Mouse (Mus musculus) midbrain, embryonic 12.5 days (tissue): Measurements from ENCODE around the gene R3hcc1l. TPM values are rescaled to one million over a fixed set of nuclear protein-coding genes. Genes with fewer than 3 reads are reported as not detected.

Source experiments
- ATAC-seq: fragments of 200-750 bp; cut with Nextera tagmentation; 2 replicates; pipeline ENCODE4 v1.8.0; 2017; ENCODE audit warnings: low read depth, moderate TSS enrichment, moderate library complexity; ENCODE audit not compliant: low FRiP score
- H3K27ac ChIP-seq: fragments of 300-500 bp; sonication (generic); replicated peaks from 2 replicates; pipeline ENCODE4 v1.5.1; 2016; ENCODE audit warnings: mild to moderate bottlenecking
- H3K27me3 ChIP-seq: fragments of 300-500 bp; sonication (generic); 2 replicates; pipeline ENCODE4 v1.6.1; 2016; ENCODE audit warnings: mild to moderate bottlenecking
- H3K36me3 ChIP-seq: fragments of 300-500 bp; sonication (generic); 2 replicates; pipeline ENCODE4 v1.6.1; 2016
- H3K4me1 ChIP-seq: fragments of 300-500 bp; sonication (generic); 2 replicates; pipeline ENCODE4 v1.6.1; 2016
- H3K4me2 ChIP-seq: fragments of 300-500 bp; sonication (generic); replicated peaks from 2 replicates; pipeline ENCODE4 v1.6.1; 2016; ENCODE audit warnings: mild to moderate bottlenecking, moderate library complexity
- H3K4me3 ChIP-seq: fragments of 300-500 bp; sonication (generic); 2 replicates; pipeline ENCODE4 v1.5.1; 2016; ENCODE audit warnings: mild to moderate bottlenecking
- H3K9ac ChIP-seq: fragments of 300-500 bp; sonication (generic); replicated peaks from 2 replicates; pipeline ENCODE4 v1.6.1; 2016; ENCODE audit warnings: mild to moderate bottlenecking, moderate library complexity
- H3K9me3 ChIP-seq: fragments of 300-500 bp; sonication (generic); 2 replicates; pipeline ENCODE4 v1.6.1; 2016; ENCODE audit warnings: mild to moderate bottlenecking
- WGBS: fragments of 180-500 bp; shearing (Covaris S2); methylation state at CpG from one replicate; pipeline ENCODE4 v1.1.7; 2016; 5-methylcytosine and 5-hydroxymethylcytosine counted together
- polyA plus RNA-seq: library from polyadenylated mRNA; unstranded; fragments of >200 nt; fragmentation: Nextera tagmentation; extraction: Ambion mirVana; gene quantifications from 2 replicates; pipeline ENCODE4 v1.2.1, GENCODE M21; 2016

The R3hcc1l gene
- polyA plus RNA-seq, 1 experiment from 2014 or later, result 22.5 TPM

DNA sequence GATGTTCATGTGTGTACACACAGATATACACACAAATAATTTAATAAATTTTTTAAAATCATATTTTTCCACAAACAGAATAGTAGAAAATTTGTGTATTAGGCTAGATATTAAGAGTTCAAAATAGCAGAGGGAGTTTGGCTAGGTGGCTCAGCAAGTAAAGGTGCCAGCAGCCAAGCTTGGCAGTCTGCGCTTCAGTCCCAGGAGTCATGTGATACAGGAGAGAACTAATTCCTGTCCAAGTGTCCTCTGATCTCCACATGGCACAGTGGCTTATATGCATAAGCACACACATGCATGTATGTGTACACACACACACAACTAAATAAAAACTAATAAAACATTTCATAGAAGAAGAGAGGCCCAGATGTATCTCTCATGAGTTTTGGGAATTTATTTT lies 43.4 kb downstream of the R3hcc1l start:
- no peaks in the 10 kb centered on the region for H3K4me1 ChIP-seq
- no peaks in the 10 kb centered on the region for H3K9me3 ChIP-seq

DNA sequence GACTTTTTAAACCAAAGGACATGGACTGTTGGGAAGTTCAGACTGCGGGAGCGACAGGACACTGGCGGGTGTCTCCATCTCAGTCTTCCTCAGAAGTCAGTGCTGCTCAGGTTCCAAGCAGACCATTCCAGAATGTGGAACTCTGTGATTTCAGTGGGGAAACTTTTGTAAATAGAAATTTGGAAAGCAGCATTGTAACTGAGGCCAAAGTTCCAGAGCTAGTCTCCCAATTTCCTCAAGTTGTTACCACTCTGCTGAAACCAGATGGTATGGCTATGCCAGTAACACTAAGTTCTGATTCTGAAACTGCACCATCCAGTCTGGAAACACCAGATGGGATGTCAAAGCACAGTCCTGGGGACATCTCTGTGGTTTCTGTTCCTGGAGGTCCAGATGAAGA lies 44.4 kb downstream of the R3hcc1l start:
- Histone ChIP-seq H3K27me3 (no peaks in the 10 kb centered on the region), H3K4me3 (no peak overlapping the region), H3K9ac (no peak overlapping the region), H3K27ac (no peak overlapping the region), H3K4me2 (no peak overlapping the region), H3K4me1 (no peaks in the 10 kb centered on the region), H3K36me3 (peaks cover 8% of the 10 kb centered on the region; the same call in 1 of the 2 replicates), H3K9me3 (no peaks in the 10 kb centered on the region)
- WGBS, result 87% methylated on average over 3 of the region's 3 CpGs
- no peak for ATAC-seq

More for the DNA sequence above, 43.4 kb downstream of the R3hcc1l start:
- WGBS, result 93% methylated on average over 1 of the region's 1 CpGs
- ATAC-seq, result no peak
- H3K4me3 ChIP-seq, result no peak overlapping the region
- H3K27me3 ChIP-seq, result no peaks in the 10 kb centered on the region
- no peak overlapping the region for H3K4me2 ChIP-seq
- no peak overlapping the region for H3K9ac ChIP-seq
- peaks cover 8% of the 10 kb centered on the region; the same call in 1 of the 2 replicates for H3K36me3 ChIP-seq
- H3K27ac ChIP-seq, result no peak overlapping the region

DNA sequence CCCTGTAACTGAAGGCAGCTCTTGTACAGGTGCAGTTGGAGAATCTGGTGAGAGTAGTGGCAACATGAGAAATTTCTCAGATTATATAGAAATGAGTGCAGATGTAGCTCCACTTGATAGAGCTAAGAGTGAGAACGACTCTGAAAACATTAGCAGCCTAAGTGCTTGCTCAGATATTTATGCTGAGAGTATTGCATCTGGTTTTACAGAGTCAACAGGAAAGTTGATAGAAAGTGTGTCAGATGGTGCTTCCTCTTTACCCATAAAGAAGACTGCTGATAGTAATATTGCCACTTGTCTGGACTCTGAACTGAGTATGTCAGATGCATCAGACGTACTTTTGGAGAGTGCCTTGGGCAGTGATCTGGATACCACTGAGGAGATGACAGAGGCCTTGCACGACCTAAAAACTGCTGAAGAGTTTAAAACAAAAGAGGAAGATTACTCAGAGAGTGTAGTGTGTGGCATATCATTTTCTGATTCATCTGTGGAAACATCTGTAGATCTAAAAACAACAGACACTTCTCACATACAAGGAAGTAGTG lies 45.2 kb downstream of the R3hcc1l start:
- Histone ChIP-seq H3K4me3 (no peak overlapping the region), H3K4me2 (no peak overlapping the region), H3K27me3 (no peaks in the 10 kb centered on the region), H3K27ac (no peak overlapping the region), H3K4me1 (no peaks in the 10 kb centered on the region), H3K36me3 (peaks cover 8% of the 10 kb centered on the region; the same call in 1 of the 2 replicates), H3K9ac (no peak overlapping the region), H3K9me3 (no peaks in the 10 kb centered on the region)
- ATAC-seq, result no peak
- WGBS, result 86% methylated on average over 3 of the region's 3 CpGs

DNA sequence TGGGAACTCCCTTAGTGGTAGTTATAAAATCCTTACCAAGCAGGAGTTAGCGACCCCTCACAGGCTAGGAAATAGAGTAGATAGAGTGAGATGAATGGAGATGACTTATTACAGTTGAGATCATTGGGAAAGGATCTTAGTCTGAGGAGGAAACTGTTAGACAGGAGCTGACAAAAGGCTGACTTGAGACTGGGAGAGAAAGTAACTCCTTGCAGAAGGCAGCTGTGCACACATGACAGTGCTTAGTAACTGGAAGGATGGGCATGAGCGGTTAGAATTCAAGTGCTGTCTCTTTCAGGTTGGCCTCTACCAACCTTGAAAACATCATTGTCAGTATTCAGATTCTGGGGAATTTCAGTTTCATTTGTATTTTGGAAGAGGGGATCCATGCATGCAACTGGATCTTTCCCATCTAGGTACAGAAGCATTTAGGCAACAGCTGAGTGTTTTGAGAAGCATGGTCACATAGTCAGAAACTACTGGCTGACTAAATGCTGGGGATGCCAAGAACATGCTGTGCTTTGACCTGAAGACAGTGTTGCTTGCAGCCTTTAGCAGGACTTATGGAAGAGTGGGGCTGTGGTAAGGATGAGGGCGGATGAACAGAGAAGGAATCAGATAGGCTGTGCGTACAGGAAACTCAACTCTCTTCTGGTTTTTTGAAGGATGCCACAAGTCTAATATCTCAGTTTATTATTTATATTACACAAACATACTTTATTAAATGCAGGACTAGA lies 47.9 kb downstream of the R3hcc1l start:
- WGBS, result 95% methylated on average over 4 of the region's 4 CpGs
- Histone ChIP-seq H3K9me3 (no peaks in the 10 kb centered on the region), H3K4me1 (peaks cover 13% of the 10 kb centered on the region; the same call in 1 of the 2 replicates), H3K9ac (no peak overlapping the region), H3K36me3 (peaks cover 8% of the 10 kb centered on the region; the same call in 1 of the 2 replicates), H3K27ac (no peak overlapping the region), H3K27me3 (no peaks in the 10 kb centered on the region), H3K4me3 (no peak overlapping the region), H3K4me2 (no peak overlapping the region)
- ATAC-seq, result no peak

DNA sequence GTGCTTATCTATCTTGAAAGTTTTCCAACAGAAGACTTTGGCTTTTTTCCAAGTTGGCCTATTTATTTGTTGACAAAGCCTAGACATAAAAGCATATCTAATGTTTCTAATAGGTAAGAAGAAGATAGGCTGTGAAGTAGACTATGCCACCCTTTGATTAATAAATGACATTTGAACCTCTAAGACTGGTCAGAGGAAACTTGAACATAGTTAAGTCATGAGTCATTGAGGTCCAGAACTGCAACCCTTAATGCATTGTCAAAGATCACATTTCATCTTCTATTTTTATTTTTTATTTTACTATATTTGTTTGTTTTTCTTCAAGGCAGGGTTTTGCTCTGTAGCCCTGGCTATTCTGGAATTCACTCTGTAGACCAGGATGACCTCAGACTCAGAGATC lies 48.5 kb downstream of the R3hcc1l start:
- Histone ChIP-seq H3K27ac (no peak overlapping the region), H3K36me3 (peaks cover 8% of the 10 kb centered on the region; the same call in 1 of the 2 replicates), H3K4me1 (peaks cover 13% of the 10 kb centered on the region; the same call in 1 of the 2 replicates), H3K27me3 (no peaks in the 10 kb centered on the region), H3K9ac (no peak overlapping the region), H3K4me3 (no peak overlapping the region), H3K4me2 (no peak overlapping the region), H3K9me3 (no peaks in the 10 kb centered on the region)
- no peak for ATAC-seq

DNA sequence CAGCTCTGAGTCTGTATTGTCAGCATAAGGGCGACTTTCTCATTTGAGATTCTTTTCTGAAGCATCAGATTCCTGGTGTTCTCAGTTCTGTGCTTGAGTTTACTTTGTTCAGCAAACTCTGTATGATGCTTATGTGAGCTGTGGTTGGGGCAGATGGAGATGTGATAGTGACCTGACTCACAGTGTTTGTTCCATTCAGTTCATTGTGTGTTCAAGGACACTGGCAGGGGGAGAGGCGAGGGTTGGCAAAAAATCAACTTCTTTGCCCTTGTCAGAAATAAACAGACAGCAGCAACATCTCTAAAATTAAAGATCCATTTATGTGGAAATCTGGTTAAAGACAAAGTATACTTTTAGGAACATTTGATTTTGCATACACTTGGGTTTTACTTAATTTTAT lies 50.5 kb downstream of the R3hcc1l start:
- Histone ChIP-seq H3K36me3 (no peaks in the 10 kb centered on the region), H3K9me3 (no peaks in the 10 kb centered on the region), H3K27me3 (no peaks in the 10 kb centered on the region), H3K4me2 (no peak overlapping the region), H3K27ac (no peak overlapping the region), H3K4me1 (peaks cover 15% of the 10 kb centered on the region; the same call in 1 of the 2 replicates), H3K9ac (no peak overlapping the region), H3K4me3 (no peak overlapping the region)
- ATAC-seq, result no peak
- WGBS, result 85% methylated on average over 2 of the region's 2 CpGs

DNA sequence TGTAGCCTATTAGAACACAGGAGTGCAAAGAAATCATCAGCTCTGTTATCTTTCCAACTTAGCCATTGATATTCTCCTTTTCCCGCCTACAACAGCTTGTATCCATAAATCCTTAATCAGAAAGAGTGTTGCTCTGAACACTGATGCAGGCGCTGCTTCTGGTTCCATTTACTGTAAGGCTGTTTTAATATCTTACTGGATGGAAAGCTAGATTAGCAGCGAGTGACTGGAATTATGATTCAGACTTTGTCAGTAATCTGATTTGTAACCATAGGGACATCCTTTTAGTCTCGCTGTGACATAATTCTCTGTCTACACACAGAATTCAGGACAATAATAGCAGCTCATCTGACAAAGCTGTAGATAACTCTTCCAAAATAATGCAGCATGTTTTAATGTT lies 52.7 kb downstream of the R3hcc1l start:
- Histone ChIP-seq H3K9ac (no peak overlapping the region), H3K4me1 (peaks cover 15% of the 10 kb centered on the region; the same call in 1 of the 2 replicates), H3K9me3 (no peaks in the 10 kb centered on the region), H3K4me3 (no peak overlapping the region), H3K27ac (peak overlapping the region; percentile 61), H3K36me3 (no peaks in the 10 kb centered on the region), H3K4me2 (no peak overlapping the region), H3K27me3 (no peaks in the 10 kb centered on the region)
- ATAC-seq, result no peak
- WGBS, result 62% methylated on average over 4 of the region's 4 CpGs

DNA sequence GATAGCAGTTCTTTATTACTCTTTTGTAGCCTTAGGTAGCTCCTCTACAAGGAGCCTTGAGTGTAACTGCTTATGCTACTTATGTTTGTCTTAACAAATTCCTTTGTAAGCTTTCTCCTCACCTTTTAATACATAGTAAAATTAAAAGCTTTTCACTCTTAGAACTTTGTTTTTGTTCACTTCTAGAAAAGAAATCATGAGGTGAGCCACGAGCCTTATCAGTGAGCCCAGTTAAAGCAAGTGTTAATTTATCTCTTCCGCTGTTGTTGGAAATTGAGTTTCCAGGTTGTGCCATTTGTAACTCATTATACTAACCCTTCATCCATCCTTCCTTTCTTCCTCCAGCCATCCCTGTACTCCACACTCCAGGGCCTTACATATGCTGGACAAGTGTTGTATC lies 56.8 kb downstream of the R3hcc1l start:
- H3K36me3 ChIP-seq, result no peaks in the 10 kb centered on the region
- H3K27me3 ChIP-seq, result no peaks in the 10 kb centered on the region
- no peak overlapping the region for H3K4me3 ChIP-seq
- no peaks in the 10 kb centered on the region for H3K9me3 ChIP-seq
- WGBS, result 95% methylated on average over 2 of the region's 2 CpGs
- no peak overlapping the region for H3K4me2 ChIP-seq
- peaks cover 13% of the 10 kb centered on the region; the same call in 1 of the 2 replicates for H3K4me1 ChIP-seq
- no peak overlapping the region for H3K9ac ChIP-seq
- ATAC-seq, result no peak
- H3K27ac ChIP-seq, result no peak overlapping the region

DNA sequence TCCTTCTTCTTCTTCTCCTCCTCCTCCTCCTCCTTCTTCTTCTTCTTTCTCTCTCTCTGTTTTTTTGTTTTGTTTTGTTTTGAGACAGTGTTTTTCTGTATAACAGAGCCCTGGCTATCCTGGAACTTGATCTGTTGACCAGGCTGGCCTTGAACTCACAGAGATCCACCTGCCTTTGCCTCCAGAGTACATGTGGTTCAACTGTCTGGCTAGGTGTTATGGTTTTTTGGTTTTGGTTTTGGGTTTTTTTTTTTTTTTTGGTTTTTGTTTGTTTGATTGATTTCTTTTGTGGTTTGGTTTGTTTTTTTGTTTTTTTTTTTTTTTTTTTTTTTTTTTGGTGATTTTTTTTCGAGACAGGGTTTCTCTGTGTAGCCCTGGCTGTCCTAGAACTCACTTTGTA lies 58.3 kb downstream of the R3hcc1l start:
- WGBS, result 50% methylated on average over 1 of the region's 1 CpGs
- Histone ChIP-seq H3K36me3 (no peaks in the 10 kb centered on the region), H3K27ac (no peak overlapping the region)

DNA sequence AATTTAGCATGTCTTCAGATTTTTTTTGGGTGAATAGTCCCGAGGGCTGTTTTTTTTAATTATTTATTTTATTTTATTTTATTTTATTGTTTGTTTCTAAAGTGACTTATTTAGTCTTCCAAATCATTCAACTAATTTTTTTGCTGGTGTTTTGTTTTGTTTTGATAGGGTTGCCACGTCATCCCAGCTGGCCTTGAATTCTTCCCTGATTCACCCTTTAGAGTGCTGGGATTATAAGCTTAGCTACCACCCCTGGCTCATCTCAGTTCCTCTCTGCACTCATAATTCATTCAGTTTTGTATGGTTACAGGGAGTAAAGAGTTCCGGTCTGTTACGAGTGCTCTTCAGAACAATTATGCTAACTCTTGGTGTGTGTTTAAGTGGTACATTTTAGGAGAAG lies 60.1 kb downstream of the R3hcc1l start:
- Histone ChIP-seq H3K27me3 (no peaks in the 10 kb centered on the region), H3K4me1 (no peaks in the 10 kb centered on the region), H3K27ac (no peak overlapping the region), H3K9ac (no peak overlapping the region), H3K4me2 (no peak overlapping the region), H3K4me3 (no peak overlapping the region), H3K9me3 (no peaks in the 10 kb centered on the region), H3K36me3 (peaks cover 4% of the 10 kb centered on the region)
- no peak for ATAC-seq
- 83% methylated on average over 4 of the region's 4 CpGs for WGBS

More for the DNA sequence above, 58.3 kb downstream of the R3hcc1l start:
- no peak overlapping the region for H3K4me2 ChIP-seq
- no peak overlapping the region for H3K9ac ChIP-seq
- H3K4me1 ChIP-seq, result 0 out of 2 replicates have a peak, but pooled peaks cover 2% of the 10 kb centered on the region
- no peaks in the 10 kb centered on the region for H3K27me3 ChIP-seq
- no peak overlapping the region for H3K4me3 ChIP-seq
- no peak for ATAC-seq
- no peaks in the 10 kb centered on the region for H3K9me3 ChIP-seq

DNA sequence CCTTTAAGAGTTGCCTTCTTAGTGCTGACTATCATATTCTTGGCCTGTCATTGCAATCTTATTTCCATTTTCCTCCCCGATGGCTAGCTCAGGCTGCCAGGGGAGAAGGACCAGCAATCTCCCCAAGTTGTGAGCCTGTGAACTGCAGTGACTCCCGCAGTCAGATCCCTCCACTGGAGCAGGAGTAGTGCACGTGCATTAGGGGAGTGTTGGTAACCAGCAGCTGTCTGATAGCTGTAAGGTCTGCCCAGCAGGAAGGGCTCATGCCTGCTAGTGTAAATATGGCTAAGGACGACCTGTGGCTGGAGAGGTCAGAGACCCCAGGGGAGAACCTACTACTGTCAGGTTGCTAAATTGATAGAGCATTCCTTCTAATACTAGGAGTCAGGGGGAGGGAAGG lies 62.1 kb downstream of the R3hcc1l start:
- Histone ChIP-seq H3K27ac (no peak overlapping the region), H3K4me1 (no peaks in the 10 kb centered on the region), H3K9ac (no peak overlapping the region), H3K36me3 (peaks cover 12% of the 10 kb centered on the region), H3K27me3 (no peaks in the 10 kb centered on the region), H3K4me2 (no peak overlapping the region), H3K9me3 (no peaks in the 10 kb centered on the region), H3K4me3 (no peak overlapping the region)
- 39% methylated on average over 4 of the region's 4 CpGs for WGBS
- ATAC-seq, result no peak

DNA sequence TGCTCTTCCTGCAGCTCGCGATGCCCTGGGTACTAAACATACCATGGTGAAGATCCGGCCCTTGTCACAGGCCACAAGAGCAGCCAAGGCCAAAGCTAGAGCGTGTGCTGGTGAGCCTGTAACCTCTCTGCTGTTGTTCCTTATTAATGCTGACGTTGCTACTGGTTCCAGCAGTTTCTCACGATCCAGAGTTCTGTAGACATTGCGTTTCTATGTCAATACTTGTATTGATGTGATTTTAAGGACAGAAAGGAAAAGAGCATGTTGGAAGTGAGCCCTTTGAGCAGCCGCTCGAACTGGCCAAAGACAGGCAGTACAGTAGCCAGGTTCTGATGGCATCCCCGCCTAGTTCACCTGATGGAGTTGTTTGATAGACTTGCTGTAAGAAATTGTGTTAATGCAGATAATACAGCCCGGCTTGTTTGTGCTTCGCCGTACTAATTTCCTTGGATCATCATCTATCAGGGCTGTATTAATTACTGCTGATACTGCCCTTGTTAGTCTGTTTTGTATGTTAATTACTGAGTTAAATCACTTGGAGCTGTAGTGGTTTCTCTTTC lies 64.3 kb downstream of the R3hcc1l start:
- no peak for ATAC-seq

More for the DNA sequence above, 64.3 kb downstream of the R3hcc1l start:
- WGBS, result 88% methylated on average over 13 of the region's 13 CpGs
- no peaks in the 10 kb centered on the region for H3K4me1 ChIP-seq
- H3K9me3 ChIP-seq, result no peaks in the 10 kb centered on the region
- H3K36me3 ChIP-seq, result peaks cover 12% of the 10 kb centered on the region
- H3K27me3 ChIP-seq, result no peaks in the 10 kb centered on the region
- H3K4me2 ChIP-seq, result no peak overlapping the region
- no peak overlapping the region for H3K9ac ChIP-seq
- no peak overlapping the region for H3K4me3 ChIP-seq
- no peak overlapping the region for H3K27ac ChIP-seq
